Mouse (Mus musculus) brain, embryonic 14.5 days (tissue): ENCODE measurements at regions not wholly inside any gene's neighbourhood (a gene's known extent, or its start where the extent isn't known, plus 50 kb on each side); places are given as distances from the start of the nearest gene placed in this dataset.

Experiments
- DNase-seq: peaks from one replicate; pipeline ENCODE4 v3.0.0-alpha.2; 2011; ENCODE audit warnings: low read depth
- CTCF ChIP-seq: fragments of 200-500 bp; IDR thresholded peaks from 2 replicates; pipeline ENCODE4 v1.5.1; 2012; ENCODE audit warnings: inconsistent platforms, mild to moderate bottlenecking, moderate library complexity, borderline replicate concordance; ENCODE audit not compliant: insufficient read depth, insufficient read length; ENCODE audit errors: extremely low read depth
- POLR2A ChIP-seq: fragments of 200-500 bp; IDR thresholded peaks from 2 replicates; pipeline ENCODE4 v1.6.1; 2012; ENCODE audit warnings: mild to moderate bottlenecking, inconsistent platforms, borderline replicate concordance; ENCODE audit not compliant: poor library complexity, insufficient read depth, insufficient read length, severe bottlenecking; ENCODE audit errors: extremely low read depth

DNA sequence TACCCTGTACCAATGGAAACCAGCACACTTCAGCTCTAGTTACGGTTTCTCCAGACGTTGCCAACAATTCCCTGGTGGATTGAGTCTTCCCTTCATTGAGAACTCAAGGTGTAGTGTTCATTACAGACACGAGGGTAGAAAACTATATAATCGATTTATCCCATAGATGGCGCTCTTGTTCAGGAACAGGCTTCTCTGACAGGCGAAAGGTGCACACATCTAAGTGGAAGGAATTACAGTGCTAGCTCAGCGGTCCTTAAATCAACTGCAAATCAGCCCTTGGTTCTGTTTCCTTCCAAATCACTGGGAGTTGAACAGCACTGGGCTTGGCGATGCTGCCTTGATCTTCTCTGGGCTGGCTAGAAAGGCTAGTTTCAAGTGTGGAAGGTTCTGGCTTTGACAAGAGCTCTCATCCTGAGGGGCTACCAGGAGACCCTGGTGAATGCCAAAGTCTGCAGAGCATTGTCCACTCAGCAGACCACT is 161.1 kb downstream of the March11 start:
- TF ChIP-seq CTCF (peak; percentile 67; the same call in 1 of the 2 replicates), POLR2A (no peak)
- DNase-seq = peak; percentile 85

- TF ChIP-seq CTCF = no peak
- no peak for TF ChIP-seq POLR2A
- DNase-seq = no peak
These were observed 178.5 kb downstream of the March11 start for GRCm38 (mm10) chr15:26487378-26487777.
